Mouse (Mus musculus): ENCODE results near the gene Adgrb3. TPM values are rescaled to one million over a fixed set of nuclear protein-coding genes. Genes with fewer than 3 reads are reported as not detected.
"Not testable (repeated sequence)": the region's sequence is repeated elsewhere in the genome, so short reads cannot be mapped to it uniquely, and the experiment has no call there.

Adgrb3 gene
- polyA plus RNA-seq, 1 experiment from 2014 or later = not detected

DNA sequence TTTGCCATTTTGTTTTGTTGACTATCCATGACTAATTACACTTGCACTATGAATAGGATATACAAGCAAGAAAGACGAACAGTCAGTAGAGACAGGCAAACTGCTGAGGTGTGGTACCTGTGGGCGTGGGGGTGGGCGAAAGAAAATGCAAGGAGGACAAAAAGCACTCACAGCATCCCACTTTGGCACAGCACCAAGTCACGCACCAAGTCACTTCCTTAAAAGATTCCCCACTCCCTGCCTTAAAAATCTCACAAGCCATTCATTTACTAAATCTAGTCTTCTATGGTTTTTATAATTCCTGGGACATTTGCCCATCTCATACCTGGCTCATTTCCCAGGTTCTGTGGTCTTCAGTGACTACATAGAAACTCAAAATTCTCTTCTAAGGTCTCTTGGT, 787.4 kb downstream of the Adgrb3 start:
- ChIA-PET CTCF (no interaction called here), POLR2A (no interaction called here)
- in situ Hi-C loops (cut with MboI; ENCODE audit: low pct_unique_long_range_greater_than_20kb) = no loop called here
- ATAC-seq (no peak), DNase-seq (ENCODE audit: low read depth, low spot score) (no peak)
- peaks cover 3% of the 10 kb centered on the region for H3K27me3 ChIP-seq
- TF ChIP-seq CTCF (IDR thresholded peaks at IDR 0.05) = no peak

DNA sequence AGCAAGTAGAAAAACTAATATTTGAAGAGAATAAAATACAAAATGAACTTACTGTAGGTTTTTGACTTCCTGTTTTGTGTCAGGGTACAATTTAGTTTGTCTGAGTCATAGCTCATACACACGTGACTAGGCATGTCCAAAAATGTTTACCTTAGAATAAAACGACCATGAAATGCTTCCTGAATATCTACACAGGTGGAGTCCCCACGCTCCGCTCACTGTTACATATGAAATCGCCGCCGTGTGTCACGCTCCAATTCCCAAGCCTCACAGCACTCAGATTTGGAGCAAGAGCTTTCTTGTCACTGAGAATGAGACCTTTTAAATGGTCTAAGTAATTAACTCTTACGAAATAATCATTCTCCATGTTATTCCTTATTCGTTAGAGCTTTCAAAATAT, 795.3 kb downstream of the Adgrb3 start:
- no peak for TF ChIP-seq CTCF (IDR thresholded peaks at IDR 0.05)
- no peak for ATAC-seq

DNA sequence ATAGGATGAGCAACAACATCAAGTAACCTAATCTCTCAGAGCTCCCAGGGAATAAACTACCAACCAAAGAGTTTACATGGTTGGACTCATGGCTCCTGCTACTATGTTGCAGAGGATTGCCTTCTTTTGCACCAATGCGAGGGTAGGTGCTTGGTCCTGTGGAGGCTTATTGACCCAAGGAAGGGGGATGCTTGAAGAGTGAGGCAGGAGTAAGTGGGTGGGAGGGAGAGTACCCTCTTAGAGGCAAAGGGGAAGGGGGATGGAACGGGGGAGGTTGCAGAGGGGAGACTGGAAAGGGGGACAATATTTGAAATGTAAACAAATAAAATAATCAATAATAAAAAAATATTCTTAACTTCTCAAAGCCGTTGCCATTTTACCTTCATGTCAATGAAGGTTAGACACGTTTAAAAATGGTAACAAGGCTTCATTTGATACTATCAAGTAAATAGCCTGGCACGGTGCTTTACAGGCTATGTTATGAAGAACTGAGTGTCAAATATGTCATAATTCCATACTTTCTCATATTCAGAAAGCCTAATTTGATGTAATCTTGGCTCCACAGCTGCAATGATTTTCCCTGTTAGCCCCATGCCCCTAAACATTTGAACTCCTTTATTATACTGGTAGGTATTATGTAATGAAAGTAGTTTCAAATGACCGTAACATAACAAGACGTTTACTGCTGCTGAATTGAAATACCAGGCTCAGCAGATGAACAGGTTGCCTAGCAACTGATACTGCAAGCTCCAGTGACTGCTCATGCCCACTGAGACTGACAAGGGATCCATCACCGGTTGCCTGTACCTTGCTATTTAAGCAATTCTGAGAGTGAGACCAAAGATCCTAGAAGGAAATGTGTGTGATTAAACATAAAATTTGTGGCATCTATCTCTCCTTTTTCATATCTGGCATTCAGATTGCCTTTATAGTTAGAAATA, 796.1 kb downstream of the Adgrb3 start:
- ChIA-PET POLR2A (no interaction called here), CTCF (no interaction called here)
- TF ChIP-seq CTCF (IDR thresholded peaks at IDR 0.05) = no peak
- in situ Hi-C loops (cut with MboI; ENCODE audit: low pct_unique_long_range_greater_than_20kb) = no loop called here
- DNase-seq (ENCODE audit: low read depth, low spot score) = no peak
- ATAC-seq = no peak
- peaks cover 4% of the 10 kb centered on the region for H3K27me3 ChIP-seq

More for the DNA sequence above, 795.3 kb downstream of the Adgrb3 start:
- POLR2A ChIA-PET = no interaction called here
- DNase-seq (ENCODE audit: low read depth, low spot score) = no peak
- peaks cover 4% of the 10 kb centered on the region for H3K27me3 ChIP-seq
- CTCF ChIA-PET = no interaction called here
- in situ Hi-C loops (cut with MboI; ENCODE audit: low pct_unique_long_range_greater_than_20kb) = no loop called here

DNA sequence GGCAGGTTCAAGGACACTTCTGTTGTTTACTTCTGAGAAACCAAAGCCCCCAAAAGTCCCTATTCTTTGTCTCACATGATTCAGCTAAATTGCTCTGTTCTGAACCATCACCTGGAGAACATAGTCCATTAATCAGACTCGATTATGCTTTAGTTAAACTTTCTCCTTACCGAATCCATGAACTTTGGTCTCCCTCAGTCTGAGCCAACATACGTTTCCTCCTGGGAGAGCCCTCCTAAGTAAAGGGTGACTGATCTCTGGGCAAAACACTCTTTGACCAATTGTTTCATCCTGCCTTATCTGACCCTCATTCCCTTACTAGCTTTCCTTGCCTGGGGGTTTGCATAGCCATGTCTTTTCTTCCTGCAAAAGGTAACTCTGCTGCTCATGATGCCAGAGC, 806.4 kb downstream of the Adgrb3 start:
- ChIA-PET POLR2A (no interaction called here), CTCF (no interaction called here)
- DNase-seq (ENCODE audit: low read depth, low spot score) = no peak
- TF ChIP-seq CTCF (IDR thresholded peaks at IDR 0.05) = no peak
- no peaks in the 10 kb centered on the region for H3K27me3 ChIP-seq
- in situ Hi-C loops (cut with MboI; ENCODE audit: low pct_unique_long_range_greater_than_20kb) = no loop called here
- no peak for ATAC-seq

DNA sequence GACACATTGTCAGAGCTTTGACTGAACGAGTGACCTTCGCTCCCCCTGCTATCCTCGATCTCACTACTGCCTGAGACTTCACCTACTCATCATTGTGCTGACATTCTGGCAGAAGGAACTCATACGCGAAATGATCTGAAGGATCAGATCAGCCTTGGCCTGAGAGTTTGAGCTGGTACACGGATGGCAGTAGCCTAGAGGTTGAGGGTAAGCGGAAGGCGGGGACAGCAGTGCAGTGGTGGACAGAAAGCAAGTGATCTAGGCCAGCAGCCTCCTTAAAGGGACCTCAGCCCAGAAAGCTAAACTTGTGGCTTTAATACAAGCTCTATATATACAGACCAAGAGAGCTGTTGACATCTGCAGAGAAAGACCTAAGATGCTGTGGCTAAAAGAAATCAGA, 811.7 kb downstream of the Adgrb3 start:
- in situ Hi-C loops (cut with MboI; ENCODE audit: low pct_unique_long_range_greater_than_20kb); H3K27me3 ChIP-seq: not testable (repeated sequence)

More for the DNA sequence above, 811.7 kb downstream of the Adgrb3 start:
- ATAC-seq; POLR2A ChIA-PET; DNase-seq (ENCODE audit: low read depth, low spot score); CTCF ChIA-PET: not testable (repeated sequence)

Data from Patski (cell line).